In genomic region chr7:27192434-27192833, GRCm38 (mm10) we compare ENCODE assay signal across 35 mouse cellular contexts. TPM values are rescaled to one million over a fixed set of nuclear protein-coding genes. Genes with fewer than 3 reads are reported as not detected.
"Had no signal": no experiment of that assay in that cellular context is flagged by ENCODE, and none has a peak within 500 bp of the region (broad histone marks: within the 10 kb centered on the region; RNA-seq: fewer than 3 reads in every experiment).

No protein-coding gene starts in this region.

- H3K27ac ChIP-seq: gastrocnemius, adult 2 months; heart, adult 2 months; heart, embryonic 13.5 days; heart, embryonic 15.5 days; hindbrain, embryonic 10.5 days; hindbrain, embryonic 12.5 days; hindbrain, embryonic 14.5 days; intestine, embryonic 15.5 days; layer of hippocampus, adult 2 months; left cerebral cortex, adult 2 months; limb, embryonic 10.5 days; limb, embryonic 12.5 days had no signal

- H3K4me2 ChIP-seq: heart, embryonic 11.5 days; heart, embryonic 13.5 days; heart, embryonic 15.5 days; hindbrain, embryonic 12.5 days; hindbrain, embryonic 14.5 days; intestine, embryonic 15.5 days; limb, embryonic 12.5 days; liver, embryonic 11.5 days had no signal

- H3K27me3 ChIP-seq: heart, embryonic 13.5 days; heart, embryonic 15.5 days; hindbrain, embryonic 12.5 days; intestine, embryonic 15.5 days; limb, embryonic 12.5 days had no signal

- H3K4me3 ChIP-seq: gastrocnemius, adult 2 months; heart, adult 2 months; heart, embryonic 13.5 days; heart, embryonic 15.5 days; hindbrain, embryonic 10.5 days; hindbrain, embryonic 12.5 days; intestine, embryonic 15.5 days; layer of hippocampus, adult 2 months; left cerebral cortex, adult 2 months; limb, embryonic 10.5 days; limb, embryonic 12.5 days had no signal

- H3K9me3 ChIP-seq: heart, embryonic 13.5 days; heart, embryonic 15.5 days; hindbrain, embryonic 12.5 days; intestine, embryonic 15.5 days; limb, embryonic 10.5 days; limb, embryonic 12.5 days had no signal

- ATAC-seq: hindbrain, embryonic 16.5 days; inflammation-experienced regulatory T-cells, adult 6 months; intestine, embryonic 15.5 days; intestine, postnatal 0 days had no signal

- DNase-seq: gastrocnemius, adult 2 months; gastrocnemius, postnatal 10 days; gastrocnemius, postnatal 25 days; heart, adult 2 months; heart, postnatal 14 days; heart, postnatal 4 days; kidney, adult 18-20 months; kidney, adult 8-10 months; kidney, postnatal 10 days; kidney, postnatal 25 days; kidney, postnatal 4 days; liver had no signal

- H3K9ac ChIP-seq: heart, embryonic 13.5 days; heart, embryonic 15.5 days; hindbrain, embryonic 12.5 days; hindbrain, embryonic 14.5 days; intestine, embryonic 15.5 days; limb, embryonic 12.5 days had no signal

RNA-seq across cellular contexts. Expression of gene Mia, which starts 11.5 kb away (rescaled TPM):
- total RNA-seq: gastrocnemius, adult 2 months; gastrocnemius, postnatal 10 days; gastrocnemius, postnatal 25 days; gastrocnemius, postnatal 4 days; heart, postnatal 14 days; heart, postnatal 4 days had no signal
- polyA plus RNA-seq: inflammation-experienced regulatory T-cells, adult 6 months; intestine, postnatal 0 days had no signal

RNA-seq across cellular contexts. Expression of gene Gm21983, which starts 11.5 kb away (rescaled TPM):
- total RNA-seq: gastrocnemius, postnatal 10 days; gastrocnemius, postnatal 25 days; gastrocnemius, postnatal 4 days; granulocyte monocyte progenitor cell, adult 5-6 weeks; heart, postnatal 14 days; heart, postnatal 4 days; layer of hippocampus, adult 2 months; layer of hippocampus, postnatal 25 days; left cerebral cortex, adult 2 months; left cerebral cortex, postnatal 14 days; left cerebral cortex, postnatal 36 days had no signal
- polyA plus RNA-seq: heart, adult 2 months; heart, embryonic 15.5 days; heart, postnatal 0 days; hindbrain, embryonic 14.5 days; hindbrain, embryonic 16.5 days; inflammation-experienced regulatory T-cells, adult 6 months; intestine, embryonic 15.5 days; intestine, postnatal 0 days; kidney, embryonic 14.5 days; kidney, embryonic 16.5 days; liver, embryonic 11.5 days had no signal
